Mouse (Mus musculus): ENCODE results near the gene Paics.

- TF ChIP-seq EP300 (IDR thresholded peaks at IDR 0.05; ENCODE audit: low read depth) (no peak), CTCF (IDR thresholded peaks at IDR 0.05; ENCODE audit: low read depth) (no peak)
These were observed 5.5 kb upstream of the Paics start for GRCm38 (mm10) chr5:76945678-76946033.

Measured in liver, postnatal 0 days (tissue).